Mouse (Mus musculus): ENCODE measurements around the gene Nap1l4.
"Not testable (repeated sequence)": the region's sequence is repeated elsewhere in the genome, so short reads cannot be mapped to it uniquely, and the experiment has no call there.

Nap1l4 gene

DNA sequence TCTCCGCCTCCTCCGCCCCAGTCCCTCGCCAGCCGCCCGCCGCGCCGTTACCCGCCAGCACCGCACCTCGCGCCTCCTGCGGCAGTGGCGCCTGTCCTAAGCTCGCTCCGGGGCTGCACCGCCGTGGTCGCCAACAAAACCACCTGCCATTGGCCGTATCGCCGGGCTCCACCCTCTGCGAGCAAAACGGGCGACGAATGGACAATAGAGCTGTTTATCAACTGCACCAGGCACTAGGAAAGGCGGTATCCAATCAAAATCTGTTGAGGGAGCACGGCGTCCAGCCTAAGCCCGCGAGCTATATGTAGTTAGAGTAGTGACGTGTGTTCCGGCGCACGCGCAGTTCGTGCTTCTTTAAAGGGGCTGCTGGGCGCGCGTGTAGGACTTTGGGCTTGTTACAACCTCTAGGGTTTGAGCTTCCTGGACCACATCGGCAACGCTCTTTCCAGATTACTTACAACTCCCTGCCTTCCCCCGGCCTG, at the start of gene Nap1l4:
Nap1l4 (minus strand) TSS at position 131 of the 482 bp plus-strand sequence.
- peak; percentile 85 for DNase-seq (ENCODE audit: extremely low read depth, low read depth, low spot score)

DNA sequence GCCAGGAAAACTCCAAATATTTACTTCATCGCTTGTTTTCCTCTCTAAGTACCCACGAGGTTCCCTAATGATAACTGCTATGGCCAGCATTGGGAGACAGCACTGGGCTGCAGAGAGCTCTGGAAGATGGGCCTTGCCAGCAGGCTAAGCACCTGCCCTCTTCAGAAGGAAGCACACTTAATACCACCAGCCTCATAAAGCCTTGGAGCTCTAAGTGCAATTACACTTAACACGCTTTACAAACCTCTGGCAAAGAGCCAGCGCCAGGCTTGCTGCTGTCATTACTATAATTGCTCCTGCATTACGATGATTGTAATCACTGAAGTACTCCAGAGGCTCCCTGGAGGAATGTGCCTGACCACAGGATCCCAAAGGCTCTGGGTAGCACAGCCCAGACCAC, 46.0 kb upstream of the Nap1l4 start:
- peak; percentile 40 for DNase-seq (ENCODE audit: extremely low read depth, low read depth, low spot score)

DNA sequence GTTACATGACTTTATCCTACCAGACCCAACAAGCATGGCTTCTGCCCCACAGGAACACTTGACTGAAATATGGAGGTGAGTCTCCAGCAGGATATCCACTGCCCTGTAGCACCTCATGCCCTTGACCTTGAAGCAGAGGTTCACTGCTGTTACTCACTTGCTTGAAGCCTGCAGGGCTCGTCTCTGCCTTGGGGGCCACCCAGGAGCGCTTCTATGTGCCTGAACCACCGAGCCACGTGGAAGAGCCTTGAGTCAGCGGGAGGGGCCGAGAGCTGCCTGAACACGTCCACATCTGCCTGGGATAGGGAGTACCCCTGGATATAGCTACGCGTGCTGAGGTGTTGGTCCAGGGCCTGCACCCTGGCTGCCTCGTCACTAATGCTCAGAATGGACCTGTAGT, 43.3 kb upstream of the Nap1l4 start:
- DNase-seq (ENCODE audit: extremely low read depth, low read depth, low spot score), result no peak

- DNase-seq (ENCODE audit: extremely low read depth, low read depth, low spot score), result no peak
Measured at GRCm38 (mm10) chr7:143588006-143588405, 39.1 kb upstream of the Nap1l4 start.

DNA sequence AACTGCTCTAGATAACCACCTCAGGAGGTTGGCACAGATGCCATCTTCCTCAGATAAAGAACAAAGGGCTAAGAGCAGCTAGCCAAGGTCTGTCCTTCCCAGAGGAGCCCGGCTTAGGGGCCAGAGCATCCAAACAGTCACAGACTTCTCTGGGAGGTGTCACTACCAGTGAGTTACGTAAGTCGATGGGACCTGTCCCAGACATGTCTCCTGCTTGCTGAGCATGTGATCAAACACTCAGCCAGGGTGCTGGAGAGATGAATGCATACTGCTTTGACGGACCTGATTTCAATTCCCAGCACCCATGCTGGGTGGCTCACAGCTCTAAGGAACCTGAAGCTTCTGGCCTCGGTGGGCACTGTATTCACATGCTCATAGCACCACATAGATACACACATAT, 38.7 kb upstream of the Nap1l4 start:
- DNase-seq (ENCODE audit: extremely low read depth, low read depth, low spot score), result no peak

DNA sequence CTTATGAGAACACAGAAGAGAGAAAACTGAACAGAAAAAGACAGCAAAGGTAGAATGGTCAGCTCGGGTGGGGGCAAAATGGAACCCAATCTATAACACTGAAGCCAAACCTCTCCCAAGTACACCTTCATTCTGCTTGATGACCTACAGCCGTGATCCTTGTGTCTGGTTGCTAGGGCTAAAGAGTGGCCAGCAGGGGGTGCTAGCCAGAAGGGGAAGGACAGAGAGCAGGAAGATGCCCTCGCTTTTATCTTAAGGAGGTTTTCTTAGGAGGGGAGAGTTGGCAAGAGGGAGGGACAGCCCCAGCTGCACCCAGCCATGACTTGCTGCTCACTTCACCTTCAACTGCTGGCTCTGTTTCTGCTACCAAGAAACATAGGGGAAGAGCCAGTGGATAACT, 35.0 kb upstream of the Nap1l4 start:
- DNase-seq (ENCODE audit: extremely low read depth, low read depth, low spot score), result no peak

- no peak for DNase-seq (ENCODE audit: extremely low read depth, low read depth, low spot score)
Measured at GRCm38 (mm10) chr7:143583025-143583424, 34.1 kb upstream of the Nap1l4 start.

GRCm38 (mm10) chr7:143575751-143576150, 26.8 kb upstream of the Nap1l4 start:
- DNase-seq (ENCODE audit: extremely low read depth, low read depth, low spot score), result no peak

DNA sequence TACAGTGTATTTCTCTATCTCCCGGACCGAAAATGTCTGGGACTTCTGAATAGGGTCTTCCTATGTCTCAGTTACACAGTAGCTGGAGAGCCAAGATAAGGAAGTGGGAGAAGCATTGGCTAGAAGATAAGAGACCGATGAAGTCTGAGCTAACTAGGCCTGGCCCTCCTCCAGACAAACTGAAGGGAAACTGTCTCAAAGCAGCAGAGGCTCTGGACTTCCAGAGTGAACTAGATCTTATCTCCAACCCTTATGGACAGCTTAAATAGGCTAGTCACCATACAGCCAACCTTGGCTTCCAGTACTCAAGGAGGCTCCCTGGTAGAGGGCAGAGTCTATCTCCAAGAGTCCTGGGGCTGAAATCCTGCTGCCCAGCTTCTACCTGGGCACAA, 16.7 kb upstream of the Nap1l4 start:
- no peak for DNase-seq (ENCODE audit: extremely low read depth, low read depth, low spot score)

DNA sequence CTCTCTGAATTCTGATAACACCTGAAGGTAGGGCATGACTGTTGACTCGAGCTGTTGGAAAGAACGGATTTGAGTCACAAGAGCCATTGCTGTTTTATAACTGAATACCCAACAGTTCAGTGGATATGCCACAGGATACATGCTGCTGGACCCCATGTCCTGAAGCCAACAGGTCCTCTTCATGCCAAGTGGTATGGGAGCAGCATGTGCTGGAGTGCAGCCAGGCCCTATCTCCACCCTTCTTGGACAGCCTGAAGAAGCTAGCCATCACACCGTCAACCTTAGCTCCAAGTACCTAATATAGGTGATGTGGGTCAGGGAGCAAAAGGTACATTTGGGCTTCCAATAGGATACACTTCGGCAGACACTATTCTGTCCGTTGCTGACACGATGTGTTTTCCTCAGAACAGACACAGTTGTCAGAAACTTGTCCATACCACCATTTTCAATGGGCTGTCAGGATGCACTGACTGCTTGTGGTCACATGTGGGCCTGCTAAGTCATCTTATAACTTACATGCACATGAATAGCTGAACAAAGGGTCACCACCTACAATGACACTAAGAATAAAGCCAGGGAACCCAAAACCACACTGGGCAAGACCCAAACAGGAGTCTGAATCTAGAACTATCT, 16.2 kb upstream of the Nap1l4 start:
- DNase-seq (ENCODE audit: extremely low read depth, low read depth, low spot score), result no peak

- no peak for DNase-seq (ENCODE audit: extremely low read depth, low read depth, low spot score)
Measured at GRCm38 (mm10) chr7:143563787-143564186, 14.9 kb upstream of the Nap1l4 start.

- DNase-seq (ENCODE audit: extremely low read depth, low read depth, low spot score), result no peak
Measured at GRCm38 (mm10) chr7:143557616-143558015, 8.7 kb upstream of the Nap1l4 start.

DNA sequence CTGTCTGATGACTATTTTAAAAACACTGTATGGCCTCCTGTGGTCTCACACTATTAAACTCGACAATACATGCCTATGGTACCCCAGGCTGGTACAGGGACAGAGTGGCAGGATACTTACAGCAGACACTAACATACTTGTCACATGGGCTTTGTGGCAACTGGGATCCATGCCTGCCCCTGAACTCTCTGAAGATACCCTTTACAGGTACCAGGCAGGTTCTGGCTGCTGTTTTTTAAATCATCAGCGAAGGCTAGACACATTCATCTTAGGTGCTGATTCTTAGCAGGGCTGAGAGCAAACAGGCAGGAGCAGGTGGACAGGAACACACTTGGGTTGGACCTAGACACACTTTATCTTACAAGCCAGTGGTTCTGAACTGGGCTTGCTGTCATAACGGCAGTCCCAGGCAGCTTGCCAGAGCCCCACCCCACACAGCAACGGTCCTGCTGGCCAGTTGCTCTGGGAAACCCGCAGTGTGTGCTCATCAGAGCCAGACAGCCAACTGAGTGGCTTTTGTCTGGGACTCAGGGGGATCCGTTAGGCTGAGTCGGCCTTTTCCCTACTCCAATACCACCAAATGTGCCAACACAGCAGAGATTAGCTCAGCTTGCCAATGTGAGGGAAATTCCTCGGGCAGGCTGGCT, 8.2 kb upstream of the Nap1l4 start:
- no peak for DNase-seq (ENCODE audit: extremely low read depth, low read depth, low spot score)

GRCm38 (mm10) chr7:143549588-143550220, 798 bp upstream of the Nap1l4 start:
- DNase-seq (ENCODE audit: extremely low read depth, low read depth, low spot score), result no peak

DNA sequence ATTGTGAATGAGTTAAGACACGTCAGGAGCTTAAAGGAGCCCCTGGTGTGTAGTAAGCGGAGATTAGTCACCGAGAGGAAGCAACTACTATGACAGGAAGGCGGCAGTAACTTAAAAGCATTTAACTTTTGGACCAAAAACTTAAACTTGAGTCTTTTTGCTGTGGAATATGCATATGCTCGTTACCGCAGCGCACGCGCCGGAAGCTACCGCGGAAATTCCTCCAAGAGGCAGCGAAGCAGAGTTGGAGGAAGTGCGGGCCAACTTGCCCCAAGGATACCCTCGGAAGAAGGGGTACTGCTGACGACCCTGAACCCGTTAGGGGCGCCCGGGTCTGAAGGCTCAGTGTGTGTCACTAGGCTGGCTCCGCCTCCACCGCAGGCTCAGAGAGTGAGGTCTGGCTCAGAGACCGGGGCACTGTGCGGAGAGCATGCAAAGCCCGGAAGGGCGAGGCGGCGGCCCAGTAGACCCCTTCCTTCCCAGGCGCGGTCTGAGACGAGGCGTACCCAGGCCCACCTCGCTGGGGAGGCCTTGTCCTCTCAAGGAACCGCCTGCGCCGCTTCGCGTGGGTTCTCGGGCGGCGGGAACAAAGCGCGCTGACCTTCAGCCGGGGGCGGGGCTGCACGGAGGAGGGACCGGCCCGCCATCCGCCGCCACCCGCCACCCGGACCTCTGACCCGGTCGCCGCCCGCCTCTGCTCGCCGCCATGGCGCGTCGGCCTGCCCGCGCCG, 510 bp downstream of the Nap1l4 start:
- peak; percentile 28 for DNase-seq (ENCODE audit: extremely low read depth, low read depth, low spot score)

- no peak for DNase-seq (ENCODE audit: extremely low read depth, low read depth, low spot score)
Measured at GRCm38 (mm10) chr7:143546554-143546953, 2.4 kb downstream of the Nap1l4 start.

DNA sequence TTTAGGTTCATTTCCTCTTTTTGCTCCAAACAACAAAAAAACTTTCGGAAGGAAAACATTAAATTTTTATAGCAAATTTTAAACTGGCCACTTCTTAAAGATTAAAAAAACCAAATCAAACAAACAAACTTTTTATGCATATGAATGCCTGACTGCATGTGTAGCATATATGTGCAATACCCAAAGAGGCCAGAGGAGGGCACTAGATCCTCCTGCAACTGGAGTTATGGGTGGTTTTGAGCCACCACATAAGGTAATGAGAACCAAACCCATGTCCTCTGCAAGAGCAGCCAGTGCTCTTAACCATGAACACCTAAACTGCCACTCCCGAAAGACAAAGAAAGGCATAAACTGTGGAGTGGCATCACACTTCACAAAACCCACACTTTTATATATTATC, 4.5 kb downstream of the Nap1l4 start:
- DNase-seq (ENCODE audit: extremely low read depth, low read depth, low spot score), result no peak

- no peak for DNase-seq (ENCODE audit: extremely low read depth, low read depth, low spot score)
Measured at GRCm38 (mm10) chr7:143538671-143539070, 10.2 kb downstream of the Nap1l4 start.

GRCm38 (mm10) chr7:143538229-143538628, 10.7 kb downstream of the Nap1l4 start:
- not testable (repeated sequence) for DNase-seq (ENCODE audit: extremely low read depth, low read depth, low spot score)

- DNase-seq (ENCODE audit: extremely low read depth, low read depth, low spot score), result no peak
Measured at GRCm38 (mm10) chr7:143536251-143536650, 12.7 kb downstream of the Nap1l4 start.

- DNase-seq (ENCODE audit: extremely low read depth, low read depth, low spot score), result no peak
Measured at GRCm38 (mm10) chr7:143533284-143533683, 15.6 kb downstream of the Nap1l4 start.

DNA sequence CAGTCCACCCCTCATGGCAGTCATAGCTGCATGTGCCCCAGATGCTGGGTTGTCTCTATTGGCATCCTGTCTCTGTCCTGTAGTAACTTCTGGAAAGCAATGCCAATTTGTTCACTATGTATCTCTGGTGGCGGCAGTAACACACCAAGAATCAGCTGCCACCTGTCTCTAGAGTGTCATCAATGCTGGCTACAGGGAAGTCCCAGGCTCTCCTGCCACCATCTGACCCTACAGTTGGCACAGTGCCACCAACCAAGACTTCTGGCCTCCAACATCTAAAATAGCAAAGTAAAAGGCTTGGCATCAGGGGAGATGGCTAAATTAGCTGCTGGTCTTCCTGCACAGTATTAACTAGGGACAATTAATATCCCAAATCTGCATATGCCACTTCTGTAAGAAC, 16.5 kb downstream of the Nap1l4 start:
- no peak for DNase-seq (ENCODE audit: extremely low read depth, low read depth, low spot score)
